Mouse (Mus musculus) heart, postnatal 4 days (tissue): Measurements from ENCODE around the gene Fbxl17. TPM values are rescaled to one million over a fixed set of nuclear protein-coding genes. Genes with fewer than 3 reads are reported as not detected.

ENCODE experiments used
- DNase-seq: peaks from one replicate; pipeline ENCODE4 v3.0.0; 2021
- total RNA-seq, 2 experiments: library from RNA; stranded (reverse); gene quantifications; 2 replicates each; pipeline ENCODE4 v1.2.3; 2021

The Fbxl17 gene
- total RNA-seq, 2 experiments from 2014 or later: 35.6 to 37.3 TPM

DNA sequence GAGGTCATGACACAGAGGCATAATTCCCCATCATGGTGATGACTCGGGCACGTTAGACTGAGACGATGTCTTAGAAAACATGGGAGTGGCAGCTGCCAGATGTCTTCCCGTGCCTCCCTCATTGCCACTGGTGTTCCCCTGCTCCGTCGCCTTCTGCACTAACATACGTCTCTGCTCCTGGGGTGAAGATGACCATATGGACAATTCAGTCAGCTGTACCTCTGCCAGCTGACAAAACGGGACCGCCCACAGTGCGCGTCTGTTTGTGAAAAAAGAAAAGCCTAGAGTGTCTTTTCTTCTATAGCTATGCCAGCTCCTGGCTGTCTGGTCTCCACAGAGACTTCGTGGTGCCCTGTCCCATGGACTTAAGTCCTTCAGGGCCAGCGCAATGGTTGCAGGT lies 334.0 kb downstream of the Fbxl17 start:
- DNase-seq: no peak

DNA sequence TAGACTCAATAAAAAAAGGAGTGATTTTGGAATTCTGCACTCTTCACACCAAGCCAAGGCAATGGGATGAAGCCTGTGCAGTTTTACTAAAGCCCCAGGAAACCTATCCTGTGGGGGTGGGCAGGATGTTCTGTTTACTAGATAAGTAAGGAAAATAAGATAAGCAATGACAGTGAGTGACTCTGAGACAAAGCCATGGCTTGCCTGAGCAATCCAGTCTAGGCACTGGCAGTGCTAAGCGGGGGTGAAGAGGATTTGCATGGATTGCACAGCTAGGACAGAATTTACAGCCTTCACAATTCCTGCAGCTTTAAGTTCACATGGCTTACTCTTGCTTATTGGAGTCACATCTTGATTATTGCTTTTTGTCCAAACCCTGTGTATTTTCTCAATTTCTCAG lies 335.5 kb downstream of the Fbxl17 start:
- DNase-seq: no peak

DNA sequence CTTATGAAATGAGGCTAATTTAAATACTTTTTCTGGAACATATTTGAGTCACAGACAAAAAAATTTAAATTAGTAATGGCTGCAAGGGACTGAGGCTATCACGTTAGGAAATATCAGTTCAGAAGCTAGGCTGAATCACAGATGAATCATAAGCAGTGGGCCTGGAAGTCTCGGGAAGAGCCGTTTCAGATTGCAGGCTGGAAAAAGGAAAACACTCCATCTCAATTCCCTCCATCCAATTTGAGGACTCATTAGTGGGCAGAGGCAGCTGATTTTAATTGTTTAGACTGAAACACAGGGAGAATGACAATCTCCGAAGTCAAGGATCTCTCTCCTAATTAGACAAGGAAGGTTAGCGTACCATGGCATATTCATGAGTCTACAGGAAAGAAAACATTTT lies 337.9 kb downstream of the Fbxl17 start:
- DNase-seq: no peak

DNA sequence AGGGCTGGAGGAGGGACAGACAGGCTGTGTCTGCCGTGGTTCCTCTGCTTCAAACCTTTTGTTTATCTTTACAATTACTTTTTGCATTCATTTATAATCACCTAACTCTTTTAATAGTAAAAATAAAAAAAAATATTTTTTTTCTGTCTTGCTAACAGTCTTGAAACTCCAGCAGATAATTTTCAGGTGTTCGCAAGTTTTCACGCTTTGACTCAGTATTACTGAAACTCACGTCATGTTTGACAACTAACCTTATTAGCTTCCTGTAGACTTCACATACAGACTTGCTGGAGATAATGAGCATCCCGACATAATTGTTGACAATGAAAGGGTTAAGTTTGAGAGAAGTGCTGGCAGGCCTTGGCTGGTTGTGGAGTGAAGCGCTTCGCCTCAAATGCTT lies 340.6 kb downstream of the Fbxl17 start:
- DNase-seq: no peak

DNA sequence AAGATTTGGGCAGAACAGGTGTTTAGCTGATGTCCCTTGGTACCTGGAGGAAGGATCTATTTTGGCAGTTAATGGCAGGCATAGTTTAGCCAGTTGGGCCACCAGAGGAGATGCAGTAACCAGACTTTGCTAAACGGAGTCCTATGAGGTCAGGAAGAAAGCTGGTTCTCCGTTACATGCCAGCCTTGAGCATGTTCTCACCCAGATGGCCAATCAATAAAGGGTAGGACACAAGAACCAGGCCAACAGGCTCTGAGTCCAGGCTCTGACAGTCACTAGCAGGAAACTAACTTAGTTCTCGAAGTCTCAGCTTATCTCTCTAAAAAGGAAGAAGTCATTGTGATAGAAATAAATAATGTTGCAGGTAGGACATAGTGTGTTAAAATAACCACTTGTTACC lies 341.4 kb downstream of the Fbxl17 start:
- DNase-seq: no peak

DNA sequence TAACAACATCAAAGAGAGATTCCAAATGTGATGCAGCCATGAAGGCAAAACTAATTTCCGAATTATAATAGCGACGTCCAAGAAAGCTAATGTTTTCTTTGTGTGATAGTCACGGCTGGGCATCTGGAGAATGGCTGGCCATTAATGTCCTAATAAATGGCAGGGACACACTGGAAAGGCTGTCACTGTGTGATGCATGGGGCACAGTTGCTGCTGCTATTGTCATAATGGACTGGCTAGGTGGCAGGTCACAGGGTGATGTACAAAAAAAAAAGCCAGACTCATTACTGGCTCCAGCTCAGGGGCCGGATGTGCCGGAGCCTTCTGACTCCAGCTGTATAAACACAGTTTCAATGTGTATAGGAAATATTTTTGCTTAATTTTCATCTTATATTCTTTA lies 341.9 kb downstream of the Fbxl17 start:
- no peak for DNase-seq

DNA sequence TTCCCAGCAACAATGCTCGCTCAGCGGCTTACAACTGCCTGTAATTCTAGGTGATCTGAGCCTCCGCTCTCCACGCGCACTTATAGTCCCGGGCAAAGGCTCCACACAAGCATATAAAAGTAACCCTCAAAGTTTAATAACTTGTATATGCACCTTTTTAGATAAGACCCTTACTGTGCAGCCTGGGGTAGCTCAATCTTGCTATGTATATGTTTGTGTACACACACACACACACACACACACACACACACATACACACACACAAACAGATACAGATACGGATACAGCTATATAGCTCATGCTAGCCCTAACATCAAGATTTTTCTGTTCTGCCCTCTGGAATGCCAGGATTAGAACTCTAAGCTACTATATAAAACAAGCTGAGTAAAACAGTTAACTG lies 342.8 kb downstream of the Fbxl17 start:
- DNase-seq: no peak

DNA sequence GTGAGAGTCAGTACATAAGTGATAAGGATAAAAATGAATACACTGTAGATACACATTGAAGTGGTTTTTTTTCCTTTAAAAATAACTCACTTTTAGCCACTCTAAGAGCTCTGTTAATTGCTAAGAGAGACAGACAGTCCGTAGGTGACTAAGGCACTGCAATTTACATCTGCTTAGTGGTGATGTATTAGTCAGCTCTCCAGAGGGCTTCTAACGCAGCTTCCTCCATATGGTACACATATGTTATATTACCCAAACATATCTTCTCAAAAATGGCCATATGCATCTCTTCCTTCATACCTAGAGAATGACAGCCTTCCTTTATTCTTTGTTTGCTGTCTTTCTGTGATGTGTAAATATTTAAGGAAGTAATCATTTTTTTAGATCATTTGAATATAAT lies 353.3 kb downstream of the Fbxl17 start:
- DNase-seq: no peak

DNA sequence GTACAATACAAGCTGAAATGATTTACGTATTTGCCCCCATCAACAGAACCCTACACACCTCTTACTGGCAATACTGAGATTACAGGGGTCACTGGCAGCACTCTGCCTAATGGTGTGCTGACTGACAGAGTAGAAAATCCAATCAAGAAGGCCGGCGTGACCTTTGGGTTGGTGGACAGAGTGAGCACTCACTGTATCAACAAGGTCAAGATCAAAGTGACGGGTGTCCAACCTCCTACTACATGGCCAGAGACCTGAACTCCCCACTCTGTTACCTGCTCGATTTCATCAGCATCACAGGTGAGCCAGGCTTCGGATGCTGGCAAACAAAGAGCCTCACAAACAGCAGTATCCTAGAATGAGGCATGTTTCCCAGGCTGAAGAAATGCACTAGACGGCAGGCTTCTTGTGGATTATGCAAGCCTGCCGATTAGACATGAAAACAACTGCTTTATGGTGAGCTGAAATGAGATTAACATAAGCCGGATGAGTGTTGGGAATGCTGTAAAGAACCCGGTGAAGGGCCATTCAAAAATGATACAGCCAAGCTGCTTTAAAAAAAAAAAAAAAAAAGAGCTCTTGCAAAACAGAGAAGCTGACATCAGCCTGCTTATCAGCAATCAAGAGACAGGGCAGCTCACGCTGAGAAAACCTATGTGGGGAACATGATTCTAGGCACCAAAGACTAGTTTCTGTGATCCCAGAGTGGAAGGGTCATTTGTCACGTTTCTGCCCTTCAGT lies 353.9 kb downstream of the Fbxl17 start:
- no peak for DNase-seq

DNA sequence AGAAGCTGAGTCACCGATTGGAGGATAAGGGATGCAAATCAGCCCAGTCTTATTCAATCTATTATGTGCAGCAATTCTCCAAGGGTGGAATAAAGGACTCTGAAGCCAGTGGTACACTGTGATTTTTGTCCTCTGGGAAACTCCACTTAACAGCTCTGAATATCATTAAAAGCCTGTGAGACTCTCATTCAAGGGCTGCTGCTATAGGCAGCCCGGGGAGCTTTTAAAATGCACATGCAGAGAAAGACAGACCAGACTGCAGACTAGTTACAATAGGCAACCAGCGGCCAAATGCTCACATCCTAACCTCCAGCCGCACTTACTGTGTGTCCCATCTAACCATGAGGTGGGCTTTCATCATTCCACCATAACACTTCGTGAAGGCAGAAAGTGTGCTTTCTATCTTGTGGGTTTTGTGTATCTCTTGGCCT lies 354.5 kb downstream of the Fbxl17 start:
- DNase-seq: no peak

DNA sequence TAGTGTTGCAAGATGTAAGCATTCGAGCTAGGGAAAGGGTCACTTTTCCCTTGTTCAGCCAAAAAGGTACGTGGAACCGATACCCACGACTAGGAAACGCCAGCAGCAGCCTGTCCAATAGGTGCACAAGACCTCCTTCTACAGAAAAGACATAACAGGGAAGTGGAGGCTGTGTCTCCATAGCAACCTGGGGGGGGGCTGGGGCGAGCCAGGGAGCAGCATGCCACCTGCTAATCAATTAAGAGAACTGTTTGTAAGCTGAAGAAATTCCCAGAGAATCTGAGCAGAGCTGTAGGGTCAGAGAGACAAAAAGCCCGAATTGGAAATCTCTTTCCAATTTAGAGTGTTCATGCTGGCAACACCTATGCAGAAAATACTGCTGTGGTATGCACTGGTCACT lies 356.0 kb downstream of the Fbxl17 start:
- no peak for DNase-seq

DNA sequence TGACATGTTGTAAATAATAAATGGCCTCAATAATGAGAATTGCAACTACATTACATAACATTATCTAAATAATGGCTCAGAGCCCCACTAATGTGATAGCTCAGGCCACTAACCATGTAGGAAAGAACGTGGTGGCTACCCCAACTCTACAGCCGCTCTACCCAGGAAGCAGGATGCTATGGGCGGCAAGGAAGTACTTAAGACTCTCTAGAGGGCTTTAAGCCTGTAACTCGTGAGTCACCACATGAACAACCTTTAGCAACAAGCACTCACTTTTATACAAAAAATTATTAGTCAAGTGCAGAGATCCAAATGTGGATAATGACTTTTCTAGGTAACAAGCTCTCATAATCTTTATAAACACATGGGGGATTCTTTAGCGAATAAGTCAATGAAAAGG lies 365.0 kb downstream of the Fbxl17 start:
- no peak for DNase-seq

DNA sequence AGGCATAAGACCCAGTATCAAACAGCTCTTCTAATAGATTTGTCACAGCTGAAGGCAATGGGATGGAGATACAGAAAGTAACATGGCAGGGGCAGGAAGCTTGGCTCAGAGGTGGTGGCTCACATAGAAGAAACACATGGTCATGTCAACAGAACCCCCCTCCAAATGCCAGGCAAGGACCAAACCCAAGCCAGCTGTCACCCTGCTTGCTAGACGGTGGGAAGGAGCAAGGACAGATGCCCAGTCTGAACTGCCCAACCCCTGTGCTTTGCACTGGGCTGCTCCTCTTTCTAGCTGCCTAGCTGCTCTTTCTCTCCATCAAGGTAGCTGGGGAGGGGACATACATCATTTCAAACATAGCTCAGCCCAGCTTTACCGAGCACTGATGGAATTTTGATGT lies 377.4 kb downstream of the Fbxl17 start:
- no peak for DNase-seq

DNA sequence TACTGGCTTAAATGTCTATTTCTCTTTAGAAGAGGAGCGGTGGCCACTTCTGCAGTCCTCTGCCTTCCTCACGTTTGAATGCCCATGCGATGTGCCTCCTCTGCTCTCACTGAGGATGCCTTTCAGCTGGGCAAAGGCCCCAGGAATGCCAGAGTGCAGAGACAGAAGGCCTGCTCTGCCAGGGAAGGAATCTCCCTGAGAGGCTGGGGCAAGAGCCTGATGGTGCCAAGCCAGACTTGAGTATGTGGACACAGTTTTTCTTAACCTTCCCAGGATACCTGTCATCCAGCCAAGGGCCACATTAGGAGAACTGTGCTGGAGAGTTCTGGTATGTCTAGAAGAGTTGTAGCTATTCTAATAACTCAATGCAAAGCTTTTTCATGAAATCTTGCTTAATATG lies 380.1 kb downstream of the Fbxl17 start:
- DNase-seq: no peak

DNA sequence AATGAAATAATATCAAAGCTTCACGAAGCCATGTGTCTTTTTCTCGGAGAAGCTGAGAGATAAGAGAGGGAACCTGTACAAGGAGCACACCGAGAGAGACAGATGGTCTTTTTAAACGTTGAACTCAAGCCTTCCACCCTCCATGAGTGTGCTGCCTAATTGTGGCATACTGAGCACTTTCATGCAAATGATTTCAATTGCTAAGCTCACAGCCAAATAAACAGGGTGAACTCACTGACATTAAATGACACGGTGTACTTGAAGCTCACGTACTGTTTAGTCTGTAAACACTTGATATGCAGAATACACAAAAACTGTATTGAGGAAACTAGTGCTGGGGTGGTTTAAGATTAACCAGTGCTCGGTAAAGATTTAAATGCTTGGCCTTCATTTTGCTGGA lies 380.7 kb downstream of the Fbxl17 start:
- no peak for DNase-seq

DNA sequence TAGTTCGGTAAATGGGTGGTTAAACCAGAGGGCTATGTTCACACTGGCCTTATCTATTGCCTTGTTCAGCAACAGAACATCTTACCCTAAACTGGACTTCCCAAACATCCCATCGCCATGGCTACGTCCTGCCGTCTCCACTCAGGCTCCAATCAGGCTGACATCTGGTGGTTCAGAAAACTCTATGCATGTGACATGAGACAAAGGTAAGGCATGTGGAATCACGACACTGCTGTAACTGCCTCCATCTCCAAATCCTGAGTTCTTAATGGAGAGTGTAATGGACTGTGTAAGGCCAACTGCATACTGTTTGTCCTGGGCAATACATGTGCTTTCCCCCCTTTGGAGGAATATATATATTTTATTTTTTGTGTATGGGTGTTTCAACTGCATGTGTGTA lies 382.7 kb downstream of the Fbxl17 start:
- no peak for DNase-seq

DNA sequence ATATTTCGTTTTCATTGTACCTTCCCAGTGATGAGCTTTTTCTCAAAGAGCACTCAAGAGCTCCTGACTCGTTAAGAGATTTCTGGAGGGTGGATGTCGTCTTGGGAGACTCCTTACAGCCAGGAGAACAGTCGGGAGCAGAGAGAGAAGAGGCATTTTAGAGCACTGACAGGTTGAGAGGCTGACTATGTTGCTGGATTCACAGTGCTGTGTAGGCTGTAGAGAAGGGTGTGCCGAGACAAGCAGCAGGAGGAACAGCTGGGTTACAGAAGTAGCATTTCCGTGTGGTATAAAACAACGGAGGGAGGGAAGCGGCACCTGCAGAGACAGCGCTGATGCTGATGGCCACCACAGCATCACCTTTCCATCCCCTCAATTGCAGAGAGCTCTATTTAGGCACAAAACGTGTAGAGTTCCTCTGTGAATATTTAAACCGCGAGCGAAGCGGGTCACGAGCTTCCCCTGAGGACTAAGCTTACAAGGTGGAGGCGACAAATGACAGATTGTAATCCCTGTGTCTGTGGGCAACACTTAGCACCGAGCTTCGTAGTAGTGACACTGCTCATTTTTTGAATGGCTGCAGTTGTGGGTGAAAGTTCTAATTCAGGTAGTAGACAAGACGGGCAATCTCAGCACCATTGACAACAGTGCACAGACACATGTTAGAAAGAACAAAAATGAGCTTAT lies 385.3 kb downstream of the Fbxl17 start:
- DNase-seq: no peak

DNA sequence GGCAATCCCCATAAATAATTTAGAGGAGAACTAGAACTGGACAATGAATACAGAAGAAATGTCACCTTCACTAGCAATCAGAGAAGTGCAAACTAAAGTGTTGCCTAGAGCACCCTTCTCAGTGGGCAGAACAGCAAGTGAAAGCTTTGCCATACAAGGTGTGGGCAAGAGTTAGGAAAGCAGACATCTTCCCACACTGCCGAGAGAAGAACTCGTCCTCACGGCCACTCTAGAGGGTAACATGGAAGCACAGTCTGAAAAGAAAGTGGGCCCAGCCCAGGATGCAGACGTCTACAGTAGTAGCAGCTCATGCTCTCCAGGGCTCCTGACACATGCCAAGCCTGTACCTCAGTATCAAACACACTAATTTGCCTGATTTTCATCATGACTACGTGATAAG lies 387.0 kb downstream of the Fbxl17 start:
- DNase-seq: no peak

DNA sequence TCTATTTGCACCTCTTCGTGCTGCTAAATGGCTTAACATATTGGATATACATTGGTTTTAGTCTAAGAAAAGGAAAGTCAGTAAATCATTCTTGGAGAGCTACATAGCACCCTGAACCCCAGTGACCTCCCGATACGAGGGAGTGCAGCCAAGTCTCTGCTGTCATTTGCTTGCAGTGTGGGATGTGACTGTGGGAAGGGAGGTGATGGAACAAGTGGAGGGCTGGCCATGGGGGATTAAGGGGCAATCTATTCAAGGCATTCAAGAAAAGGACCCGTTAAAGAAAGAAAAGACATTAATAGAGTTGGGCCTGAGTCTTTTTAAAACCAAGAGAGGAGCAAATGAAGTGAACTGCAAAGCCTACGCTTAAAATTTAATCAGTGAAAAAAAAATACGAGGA lies 388.8 kb downstream of the Fbxl17 start:
- DNase-seq: no peak

DNA sequence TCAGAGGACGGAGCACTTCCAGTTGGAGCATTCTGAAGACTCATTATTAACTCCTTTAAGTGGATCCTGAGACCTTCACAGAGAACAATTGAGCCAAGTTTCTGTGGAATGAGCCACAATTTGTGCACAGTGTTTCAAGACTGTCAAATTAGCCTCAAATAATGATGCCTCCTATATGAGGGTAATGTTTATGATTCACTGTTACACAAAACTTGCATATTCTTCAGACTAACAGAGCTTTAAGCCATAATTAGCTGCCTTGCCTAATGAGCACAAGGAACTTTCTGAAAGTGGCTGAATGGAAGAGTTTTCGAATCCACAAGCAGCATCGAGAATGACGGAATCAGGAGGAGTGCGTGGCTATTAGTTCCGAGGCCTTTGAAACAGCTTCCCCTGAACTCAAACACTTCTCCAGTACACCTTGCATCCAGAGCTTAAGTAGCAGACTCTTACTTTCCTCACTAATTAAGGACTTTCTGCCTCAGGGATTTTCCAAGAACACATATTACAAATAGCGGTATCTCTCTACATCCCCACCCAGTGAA lies 389.5 kb downstream of the Fbxl17 start:
- DNase-seq: no peak

DNA sequence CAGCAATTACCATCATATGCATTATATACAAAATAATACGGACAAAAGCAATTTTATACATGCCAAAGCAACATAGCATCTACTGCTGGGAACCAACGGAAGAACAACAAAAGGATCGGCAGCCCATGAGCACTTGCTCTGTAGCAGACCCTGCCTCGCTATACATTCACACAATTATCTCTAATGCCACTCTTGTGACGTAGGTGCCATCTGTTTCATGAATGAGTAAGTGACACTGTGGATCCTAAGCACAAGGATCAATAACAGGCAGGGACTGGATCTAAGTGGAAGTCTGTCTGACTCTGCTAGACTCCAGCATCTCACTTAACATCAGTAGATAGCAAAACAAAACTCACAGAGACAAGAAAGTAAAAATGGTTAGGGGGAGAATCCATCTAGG lies 391.8 kb downstream of the Fbxl17 start:
- no peak for DNase-seq

DNA sequence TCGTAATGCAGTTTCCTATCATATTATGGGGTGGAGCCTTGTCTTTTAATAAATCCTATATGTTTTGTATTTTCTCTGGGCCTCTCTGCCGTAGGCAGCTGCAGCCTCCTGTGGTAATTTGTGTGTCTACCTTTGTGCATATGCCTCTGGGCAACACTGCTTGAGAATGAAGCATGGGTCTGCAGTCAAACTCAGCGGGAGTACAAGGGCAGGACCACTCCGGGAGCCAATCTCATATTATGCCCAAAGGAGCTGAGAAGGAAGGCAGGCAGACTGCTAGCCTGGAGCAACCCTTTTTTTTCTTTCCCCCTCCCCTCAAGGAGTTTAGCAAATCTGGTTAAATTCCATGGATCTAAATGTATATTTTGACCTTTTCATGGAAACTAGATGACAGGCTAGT lies 392.3 kb downstream of the Fbxl17 start:
- DNase-seq: no peak

DNA sequence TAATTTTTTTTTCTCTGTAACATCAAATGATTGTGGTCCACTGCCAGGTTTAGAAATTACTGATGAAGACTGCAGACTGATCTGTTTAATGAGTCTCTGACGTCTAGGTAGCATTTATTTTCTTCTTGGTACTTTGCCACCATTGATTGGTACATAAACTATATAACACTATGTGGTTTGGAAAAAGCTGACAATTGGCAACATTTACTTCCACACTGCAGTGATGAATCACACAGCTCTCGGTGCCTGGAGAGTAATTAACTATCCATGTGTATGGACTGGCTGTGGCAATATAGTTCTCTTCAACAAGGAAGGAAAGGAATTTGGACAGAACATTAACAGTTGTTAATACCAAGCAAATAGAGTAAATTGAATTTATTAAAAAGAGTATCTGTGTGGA lies 404.3 kb downstream of the Fbxl17 start:
- no peak for DNase-seq

DNA sequence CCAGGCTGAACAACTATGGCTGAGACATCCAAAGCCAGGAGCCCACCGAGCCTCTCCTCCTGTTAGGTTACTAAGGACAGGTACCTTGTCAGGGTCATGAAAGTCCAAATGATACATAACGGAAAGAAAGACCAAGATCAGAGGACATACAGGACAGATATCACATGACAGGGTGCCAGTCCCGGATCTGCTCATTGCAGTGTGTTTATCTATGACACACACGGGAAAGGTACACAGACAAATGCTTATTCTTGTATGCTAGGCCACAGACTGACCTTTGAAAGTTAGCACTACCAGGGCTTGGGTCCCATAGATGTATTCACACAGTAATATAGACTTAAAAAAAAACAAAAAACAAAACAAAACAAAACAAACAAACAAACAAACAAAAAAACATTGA lies 404.8 kb downstream of the Fbxl17 start:
- no peak for DNase-seq
